Mouse (Mus musculus) small intestine, adult 2 months (tissue): Measurements from ENCODE around the gene Rflna.

Experiments
- CTCF ChIP-seq: fragments of 200-500 bp; IDR thresholded peaks from 2 replicates; pipeline ENCODE4 v1.5.1; 2012; ENCODE audit warnings: low read depth, mild to moderate bottlenecking, control low read depth, inconsistent platforms, low read length, moderate library complexity, mixed read lengths; ENCODE audit not compliant: insufficient replicate concordance, insufficient read length; ENCODE audit errors: extremely low read depth
- POLR2A ChIP-seq: fragments of 200-500 bp; IDR thresholded peaks from 2 replicates; pipeline ENCODE4 v1.6.1; 2012; ENCODE audit warnings: low read depth, mild to moderate bottlenecking, control low read depth, inconsistent platforms, low read length, moderate library complexity

GRCm38 (mm10) chr5:124966622-124967332 is 36.2 kb upstream of the Rflna start:
- no peak for TF ChIP-seq CTCF
- TF ChIP-seq POLR2A, result no peak
